Mouse (Mus musculus): ENCODE measurements around the gene Ccdc120. TPM values are rescaled to one million over a fixed set of nuclear protein-coding genes. Genes with fewer than 3 reads are reported as not detected.
A peak's percentile ranks its signal among the peaks of the same experiment; 100 is the strongest.
"Not testable (repeated sequence)": the region's sequence is repeated elsewhere in the genome, so short reads cannot be mapped to it uniquely, and the experiment has no call there.

Gene Ccdc120
- total RNA-seq, 4 experiments from 2014 or later, result 12.4 to 21.4 (median 17.2) TPM

DNA sequence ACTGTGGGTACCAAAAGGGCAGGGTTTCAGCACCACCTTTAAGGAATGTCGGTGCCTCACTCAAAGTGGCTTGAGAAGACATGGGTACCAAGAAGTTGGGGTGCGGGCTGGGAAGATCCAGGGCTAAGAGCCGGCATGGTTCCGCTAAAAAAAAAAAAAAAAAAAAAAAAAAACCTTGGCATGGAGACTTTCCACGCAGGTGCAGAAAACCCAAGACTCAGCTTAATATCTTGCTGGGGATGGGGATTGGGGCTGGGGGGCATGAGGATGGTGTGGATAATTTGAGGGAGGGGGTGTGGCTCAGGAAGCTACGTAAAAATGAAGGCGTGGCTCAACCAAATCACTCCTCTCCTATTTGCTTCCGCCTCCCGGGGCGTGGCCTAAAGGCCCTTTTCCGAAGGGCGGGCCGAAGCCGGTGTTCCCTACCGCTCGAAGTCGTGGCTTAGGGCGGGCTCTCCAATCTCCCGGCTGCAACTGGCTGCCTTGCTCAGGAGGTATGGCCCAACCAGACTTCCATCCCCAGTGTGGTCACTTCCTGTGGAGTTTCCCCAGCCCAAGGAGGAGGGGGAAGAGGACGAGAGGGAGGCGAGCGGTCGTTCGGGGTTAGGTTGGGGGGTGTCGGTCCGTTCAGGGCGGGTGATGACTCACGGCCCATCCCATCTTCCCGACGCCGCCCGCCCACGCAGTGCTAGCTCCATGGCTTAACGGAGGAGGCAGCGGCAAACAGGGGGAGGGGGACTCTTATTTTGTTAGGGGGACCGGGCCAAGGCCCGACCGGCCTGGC, 11.6 kb upstream of the Ccdc120 start, which contains the start of gene Tfe3:
TSS of gene Tfe3 (plus strand) at position 424 of the 784 bp plus-strand sequence.
- peak; percentile 88 to 93 for DNase-seq (ENCODE audit: low spot score in 2 of 2)

- DNase-seq (ENCODE audit: low spot score in 2 of 2), result not testable (repeated sequence)
These were observed 2.9 kb upstream of the Ccdc120 start for GRCm38 (mm10) chrX:7753627-7754026.

DNA sequence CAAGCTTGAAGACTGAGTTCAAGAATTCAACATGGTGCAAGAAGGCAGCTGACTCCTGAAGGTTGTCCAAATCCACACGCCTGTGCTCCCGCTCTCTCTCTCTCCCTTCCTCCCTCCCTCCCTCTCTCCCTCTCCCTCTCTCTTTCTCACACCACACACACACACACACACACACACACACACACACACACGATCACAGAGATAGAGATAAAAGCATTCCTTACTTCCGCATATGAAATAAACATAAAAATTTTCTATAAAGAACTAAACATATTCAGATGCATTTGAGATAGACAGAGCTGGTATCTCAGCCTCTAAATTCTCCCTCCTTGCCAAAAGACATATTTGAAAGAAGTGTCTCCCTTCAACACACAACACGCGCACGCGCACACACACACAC, 5.3 kb downstream of the Ccdc120 start:
- DNase-seq (ENCODE audit: low spot score in 2 of 2), result no peak

GRCm38 (mm10) chrX:7744940-7745339, 5.8 kb downstream of the Ccdc120 start:
- no peak for DNase-seq (ENCODE audit: low spot score in 2 of 2)

DNA sequence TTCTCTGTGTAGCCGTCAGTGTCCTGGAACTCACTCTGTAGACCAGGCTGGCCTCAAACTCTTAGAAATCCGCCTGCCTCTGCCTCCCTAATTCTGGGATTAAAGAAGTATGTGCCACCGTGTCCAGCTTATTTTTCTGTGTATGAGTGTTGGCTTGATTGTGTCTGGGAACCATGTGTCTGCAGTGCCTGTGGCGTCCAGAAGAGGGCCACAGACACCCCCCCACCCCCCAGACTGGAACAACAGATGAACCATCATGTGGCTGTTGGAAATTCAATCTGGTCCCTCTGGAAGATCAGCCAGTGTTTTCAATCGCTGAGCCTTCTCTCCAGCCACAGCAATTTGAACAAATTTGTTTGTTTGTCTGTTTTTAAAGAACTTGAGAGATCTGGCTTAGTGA, 7.2 kb downstream of the Ccdc120 start:
- DNase-seq (ENCODE audit: low spot score in 2 of 2), result no peak

GRCm38 (mm10) chrX:7741103-7741502, 9.6 kb downstream of the Ccdc120 start:
- DNase-seq (ENCODE audit: low spot score in 2 of 2), result no peak

DNA sequence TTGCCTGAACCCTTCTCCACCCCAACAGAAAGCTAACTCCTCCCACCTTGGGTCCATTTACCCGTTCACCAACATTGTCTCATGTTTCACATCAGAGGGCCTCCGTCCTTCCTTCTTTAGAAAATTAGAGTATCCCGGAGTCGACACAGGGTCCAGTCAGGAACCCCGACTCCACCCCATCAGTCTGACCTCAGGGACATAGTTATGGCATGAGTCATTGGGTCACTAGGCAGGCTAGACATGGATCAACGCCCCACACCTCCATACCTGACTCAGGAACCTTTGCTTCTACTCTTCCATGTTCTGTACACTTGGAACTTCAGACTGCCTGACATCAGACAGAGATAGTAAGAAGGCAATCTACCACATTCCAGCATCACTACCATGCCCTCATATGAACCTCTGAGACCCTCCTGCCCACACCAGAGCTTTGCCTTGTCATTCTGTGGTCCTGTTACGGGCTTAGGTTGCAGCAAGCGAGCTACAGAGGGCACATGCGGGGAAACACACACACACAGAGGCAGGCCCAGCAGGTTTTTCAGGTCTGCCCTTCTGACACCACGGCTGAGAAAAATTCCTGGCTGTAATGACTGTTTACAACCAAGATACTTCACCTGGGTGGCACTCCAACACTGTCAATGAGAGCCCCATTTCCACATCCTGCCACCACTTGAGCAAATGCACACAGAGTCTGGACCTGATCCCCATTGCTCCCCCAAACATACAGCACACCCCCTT, 10.5 kb downstream of the Ccdc120 start:
- no peak for DNase-seq (ENCODE audit: low spot score in 2 of 2)

- DNase-seq (ENCODE audit: low spot score in 2 of 2), result no peak
These were observed 11.2 kb downstream of the Ccdc120 start for GRCm38 (mm10) chrX:7739336-7740081.

DNA sequence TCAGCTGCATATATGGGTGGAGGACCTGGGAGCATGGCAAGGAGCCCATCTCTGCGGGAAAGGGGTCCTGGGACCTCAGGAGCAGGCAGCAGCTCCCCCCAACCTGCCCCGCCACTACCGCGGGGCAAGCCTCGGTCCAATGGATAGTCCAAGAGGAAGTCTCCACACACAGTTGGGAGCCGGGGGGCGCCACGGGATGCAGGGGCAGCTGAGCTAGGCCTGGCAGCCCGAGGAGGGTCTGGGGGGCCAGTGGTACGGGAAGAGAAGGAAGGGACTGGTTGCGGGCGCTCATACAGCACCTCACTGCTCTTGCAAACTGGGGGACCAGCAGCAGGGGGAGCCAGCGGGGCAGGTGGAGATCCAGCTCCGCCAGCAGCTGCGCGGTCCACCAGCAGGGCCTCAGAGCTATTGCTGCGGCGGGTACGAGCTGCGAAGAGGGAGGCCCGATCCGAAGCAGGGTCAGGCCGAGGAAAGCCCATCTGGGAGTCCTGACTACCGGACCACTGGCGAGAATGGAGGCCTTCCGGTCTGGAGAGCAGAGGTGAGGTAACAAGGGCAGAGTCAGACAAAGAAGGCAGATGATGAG, 17.0 kb downstream of the Ccdc120 start:
- DNase-seq (ENCODE audit: low spot score in 2 of 2), result peak in 1 of 2 experiments; percentile 51

- DNase-seq (ENCODE audit: low spot score in 2 of 2), result no peak
These were observed 21.8 kb downstream of the Ccdc120 start for GRCm38 (mm10) chrX:7728922-7729265.

DNA sequence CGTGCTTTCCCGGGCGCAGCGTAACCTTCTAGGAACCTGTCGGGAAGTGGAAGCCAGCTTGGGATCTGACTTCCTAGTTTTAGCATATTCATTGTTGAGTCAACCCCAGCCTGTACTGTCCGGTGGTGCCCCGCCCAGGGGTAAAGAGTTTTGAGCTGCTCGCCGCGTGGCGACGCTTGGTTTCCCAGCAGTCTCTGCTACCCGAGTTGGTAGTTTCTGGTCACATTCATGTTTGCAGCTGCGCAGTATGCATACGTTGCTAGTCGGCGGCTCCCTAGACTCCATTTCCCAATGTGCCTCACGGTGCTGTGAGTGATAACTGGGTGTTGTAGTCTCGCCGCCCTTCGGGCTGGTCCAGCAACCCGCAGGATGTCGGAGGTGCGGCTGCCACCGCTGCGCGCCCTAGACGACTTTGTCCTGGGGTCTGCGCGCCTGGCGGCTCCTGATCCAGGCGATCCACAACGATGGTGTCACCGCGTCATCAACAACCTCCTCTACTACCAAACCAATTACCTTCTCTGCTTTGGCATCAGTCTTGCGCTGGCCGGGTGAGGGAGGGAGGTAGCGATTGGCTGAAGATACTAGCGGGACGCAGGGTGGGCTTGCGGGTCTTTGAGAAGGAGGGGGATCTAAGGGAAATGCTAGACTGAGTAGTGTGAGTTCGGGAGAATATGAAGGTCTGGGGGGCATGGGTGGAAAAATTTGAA, 22.3 kb downstream of the Ccdc120 start, which contains the start of gene Praf2:
TSS of gene Praf2 (plus strand) at position 225 of the 707 bp plus-strand sequence.
- DNase-seq (ENCODE audit: low spot score in 2 of 2), result peak; percentile 75 to 83

GRCm38 (mm10) chrX:7727176-7727575, 23.5 kb downstream of the Ccdc120 start:
- no peak for DNase-seq (ENCODE audit: low spot score in 2 of 2)

DNA sequence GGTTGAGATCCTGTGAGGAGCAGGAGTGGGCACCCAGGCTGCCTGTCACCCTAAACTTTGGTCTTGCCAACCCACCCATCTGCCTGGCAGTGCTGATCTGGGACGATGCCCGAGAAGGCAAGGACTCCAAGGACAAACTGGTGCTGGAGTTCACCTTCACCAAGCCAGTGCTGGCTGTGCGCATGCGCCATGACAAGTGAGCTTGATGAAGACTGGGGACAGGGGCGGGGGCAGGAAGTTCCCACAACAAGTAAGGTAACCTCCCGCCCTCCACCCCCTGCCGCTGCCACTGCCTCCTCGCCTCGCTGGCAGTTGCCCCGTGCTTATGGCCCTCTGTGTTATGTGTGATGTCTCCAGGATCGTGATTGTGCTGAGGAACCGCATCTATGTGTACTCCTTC, 24.9 kb downstream of the Ccdc120 start:
- DNase-seq (ENCODE audit: low spot score in 2 of 2), result no peak

- no peak for DNase-seq (ENCODE audit: low spot score in 2 of 2)
These were observed 26.6 kb downstream of the Ccdc120 start for GRCm38 (mm10) chrX:7724135-7724534.

DNA sequence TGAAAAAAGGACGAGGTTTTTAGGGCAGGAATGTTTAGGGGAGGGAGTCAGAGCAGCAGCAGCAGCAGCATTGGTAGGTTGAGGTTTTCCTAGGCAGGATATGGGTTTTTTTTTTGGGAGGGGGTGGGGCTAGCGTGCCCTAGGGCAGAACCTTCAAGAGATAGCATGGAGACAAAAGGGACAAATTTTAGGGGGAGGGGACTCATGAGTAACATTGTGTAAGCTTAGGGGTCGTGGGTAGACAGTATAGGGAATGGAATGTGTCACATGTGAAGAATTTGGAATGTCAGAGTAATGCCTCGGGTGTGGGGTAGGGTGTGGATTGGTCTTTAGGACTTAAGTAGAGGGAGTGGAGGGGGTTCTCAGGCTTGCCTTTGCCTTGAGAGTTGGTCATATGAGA, 28.0 kb downstream of the Ccdc120 start:
- no peak for DNase-seq (ENCODE audit: low spot score in 2 of 2)

DNA sequence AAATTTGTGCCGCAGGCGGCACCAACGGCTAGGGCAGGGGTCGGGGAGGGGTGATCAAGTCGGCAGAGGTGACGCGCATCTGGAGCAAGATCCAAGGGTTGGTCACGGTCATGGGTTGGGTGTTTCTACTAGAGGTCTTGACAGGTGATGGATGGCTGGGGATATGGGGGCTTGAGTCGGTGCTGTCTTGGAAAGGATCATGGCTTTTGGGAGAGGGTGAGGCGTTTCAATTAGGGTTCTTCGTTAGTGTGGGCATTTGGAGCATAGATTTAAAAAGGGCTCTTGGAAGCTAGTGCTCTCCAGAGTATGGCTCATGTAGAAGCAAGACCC, 28.5 kb downstream of the Ccdc120 start:
- DNase-seq (ENCODE audit: low spot score in 2 of 2), result no peak

DNA sequence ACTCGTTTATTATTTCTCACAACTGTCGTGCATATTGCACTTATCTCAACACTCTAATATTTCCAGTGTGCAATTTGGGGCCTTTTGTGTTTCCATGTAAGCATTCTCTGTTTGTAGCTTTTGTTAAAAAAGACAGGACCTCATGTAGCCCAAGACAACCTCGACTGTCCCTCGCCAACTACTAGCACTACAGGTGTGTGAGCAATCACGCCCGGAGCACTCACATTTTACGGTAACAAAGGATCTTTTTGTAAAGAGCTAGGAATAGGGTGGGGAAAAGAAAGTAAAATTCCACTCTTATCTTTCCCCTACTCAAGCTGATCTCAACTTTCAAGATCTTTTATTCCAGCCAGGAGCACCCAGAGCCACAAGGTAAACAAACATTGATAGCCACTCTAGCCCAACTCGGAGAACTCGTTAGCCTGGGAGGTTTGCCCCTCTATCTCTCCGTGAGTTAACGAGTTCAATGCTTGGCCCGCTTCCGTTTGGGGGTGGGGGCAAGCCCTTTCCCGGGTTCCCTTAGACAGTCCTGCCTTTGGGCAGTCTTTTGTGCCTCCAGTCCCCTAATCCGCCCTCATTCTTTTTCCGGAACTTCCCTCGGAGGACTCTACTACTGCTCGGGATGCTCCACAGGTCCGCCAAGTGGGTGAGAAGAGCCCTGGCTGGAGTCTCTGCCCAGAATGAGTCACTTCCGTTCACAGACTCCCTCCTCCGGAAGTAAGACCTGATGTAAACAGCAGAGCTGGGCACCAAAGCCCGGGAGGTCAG, 29.0 kb downstream of the Ccdc120 start, which contains the start of gene Gm45208:
TSS of gene Gm45208 (plus strand) at position 732 of the 768 bp plus-strand sequence.
- peak; percentile 46 to 66 for DNase-seq (ENCODE audit: low spot score in 2 of 2)

GRCm38 (mm10) chrX:7716058-7716457, 34.6 kb downstream of the Ccdc120 start:
- DNase-seq (ENCODE audit: low spot score in 2 of 2), result not testable (repeated sequence)

DNA sequence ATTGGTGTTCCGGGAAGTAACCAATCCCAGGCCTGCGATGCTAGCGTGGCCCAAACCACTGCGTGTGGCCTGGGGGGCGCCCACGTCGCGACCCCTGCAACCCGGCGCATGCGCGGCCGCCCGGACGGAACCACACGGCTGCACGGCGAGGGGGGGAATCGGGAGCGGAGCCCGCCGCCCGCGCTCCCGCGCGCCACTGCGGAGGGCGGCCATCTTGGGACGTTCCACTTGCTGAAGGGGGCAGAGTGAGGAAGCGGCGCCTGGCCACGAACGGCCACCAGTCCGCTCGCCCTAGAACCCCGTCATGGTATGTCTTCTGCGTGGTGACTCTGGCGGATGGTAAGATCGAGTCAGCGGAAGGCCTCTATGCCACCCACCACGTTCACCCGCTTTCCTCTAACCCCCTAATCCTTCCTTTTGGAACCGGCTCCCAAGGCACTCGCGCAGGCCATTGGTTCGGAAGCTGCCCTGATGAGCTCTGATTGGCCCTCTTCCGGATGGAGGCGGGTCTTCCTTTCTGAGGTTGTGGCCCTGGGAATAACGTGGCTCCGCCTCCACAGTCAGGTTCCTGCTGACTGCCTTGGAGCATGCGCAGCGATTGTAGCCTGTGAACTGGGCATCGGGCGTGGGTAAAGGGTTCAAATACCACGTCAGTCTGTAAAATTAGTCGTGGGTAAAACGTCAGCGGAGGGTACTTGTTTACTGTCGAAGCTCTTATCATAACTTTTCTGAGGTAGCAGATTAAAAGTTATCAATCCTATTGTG, 36.4 kb downstream of the Ccdc120 start, which contains the start of gene Wdr45:
TSS of gene Wdr45 (plus strand) at position 199 of the 765 bp plus-strand sequence.
- DNase-seq (ENCODE audit: low spot score in 2 of 2), result peak; percentile 94 to 96

Data from layer of hippocampus, adult 8-10 months (tissue).